Mouse (Mus musculus) heart, postnatal 14 days (tissue): Measurements from ENCODE around the gene Psmc3ip. TPM values are rescaled to one million over a fixed set of nuclear protein-coding genes. Genes with fewer than 3 reads are reported as not detected.
"Not testable (repeated sequence)": the region's sequence is repeated elsewhere in the genome, so short reads cannot be mapped to it uniquely, and the experiment has no call there.

ENCODE experiments used
- DNase-seq, 2 experiments: peaks; one replicate each; pipeline ENCODE4 v3.0.0; 2021 to 2022
- intact Hi-C: fragments of 180-260 bp; cut with DNase I; formaldehyde crosslinking; loops from one replicate; pipeline ENCODE4 v1.15.1; 2025
- long read RNA-seq, 2 experiments: library from polyadenylated mRNA; stranded (forward); transcript quantifications; one replicate each; pipeline ENCODE4 v2.0.0; 2021
- total RNA-seq, 2 experiments: library from RNA; stranded (reverse); gene quantifications; 2 replicates each; pipeline ENCODE4 v1.2.3; 2021

Psmc3ip gene
- 1 to 10 TPM; 2.0 to 2.2 TPM for total RNA-seq
- long read RNA-seq, experiment 1, partial matches to known transcripts = 1 of 5 reads
- long read RNA-seq, experiment 1, other reads (novel, unspliced or antisense) = 0 of 5 reads
- long read RNA-seq, experiment 2, partial matches to known transcripts = 0 of 1 reads
- long read RNA-seq, experiment 2, other reads (novel, unspliced or antisense) = 0 of 1 reads

DNA sequence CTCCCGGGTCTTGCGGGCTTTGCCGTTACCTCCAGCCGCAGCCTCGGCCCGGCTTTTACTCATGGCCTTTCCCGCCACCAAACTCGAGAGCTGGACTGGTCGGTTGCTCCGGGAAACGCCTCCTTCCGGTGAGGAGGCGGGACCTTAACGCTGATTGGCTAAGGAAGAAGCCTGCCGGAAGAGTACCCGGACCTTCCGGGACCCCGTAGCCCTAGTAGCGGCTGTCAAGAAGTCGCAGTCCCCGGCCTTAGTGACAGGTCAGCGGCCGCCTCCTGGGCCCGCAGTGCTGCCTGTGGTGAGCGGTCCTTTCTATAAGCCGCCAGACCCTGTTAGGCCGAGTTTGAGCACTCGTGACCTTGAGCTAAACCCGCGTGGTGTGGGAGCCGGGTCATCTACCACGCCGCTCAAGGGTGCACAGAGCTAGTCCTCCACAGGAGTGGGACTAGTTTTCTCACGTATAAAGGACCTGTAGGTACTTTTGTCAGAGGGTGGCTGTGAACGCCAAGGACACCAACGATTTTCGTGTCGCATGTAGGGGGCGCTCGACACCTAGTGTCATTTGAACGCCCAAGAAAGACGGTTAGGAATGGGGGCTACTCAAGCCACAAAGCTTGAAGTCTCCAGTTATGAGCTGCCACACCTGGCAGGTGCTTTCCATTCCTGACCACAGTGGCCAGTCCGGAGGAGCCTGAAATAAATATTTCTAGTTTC lies at the start of gene Psmc3ip:
Psmc3ip (minus strand) TSS at position 123 of the 711 bp plus-strand sequence.
- intact Hi-C loops = loop anchor here (1.0 to 5.0 kb wide), 2 partner anchors 80 to 207 kb away; partner anchors contain the start of genes Becn1 and Ccr10
- DNase-seq = peak; percentile 94 to 97

DNA sequence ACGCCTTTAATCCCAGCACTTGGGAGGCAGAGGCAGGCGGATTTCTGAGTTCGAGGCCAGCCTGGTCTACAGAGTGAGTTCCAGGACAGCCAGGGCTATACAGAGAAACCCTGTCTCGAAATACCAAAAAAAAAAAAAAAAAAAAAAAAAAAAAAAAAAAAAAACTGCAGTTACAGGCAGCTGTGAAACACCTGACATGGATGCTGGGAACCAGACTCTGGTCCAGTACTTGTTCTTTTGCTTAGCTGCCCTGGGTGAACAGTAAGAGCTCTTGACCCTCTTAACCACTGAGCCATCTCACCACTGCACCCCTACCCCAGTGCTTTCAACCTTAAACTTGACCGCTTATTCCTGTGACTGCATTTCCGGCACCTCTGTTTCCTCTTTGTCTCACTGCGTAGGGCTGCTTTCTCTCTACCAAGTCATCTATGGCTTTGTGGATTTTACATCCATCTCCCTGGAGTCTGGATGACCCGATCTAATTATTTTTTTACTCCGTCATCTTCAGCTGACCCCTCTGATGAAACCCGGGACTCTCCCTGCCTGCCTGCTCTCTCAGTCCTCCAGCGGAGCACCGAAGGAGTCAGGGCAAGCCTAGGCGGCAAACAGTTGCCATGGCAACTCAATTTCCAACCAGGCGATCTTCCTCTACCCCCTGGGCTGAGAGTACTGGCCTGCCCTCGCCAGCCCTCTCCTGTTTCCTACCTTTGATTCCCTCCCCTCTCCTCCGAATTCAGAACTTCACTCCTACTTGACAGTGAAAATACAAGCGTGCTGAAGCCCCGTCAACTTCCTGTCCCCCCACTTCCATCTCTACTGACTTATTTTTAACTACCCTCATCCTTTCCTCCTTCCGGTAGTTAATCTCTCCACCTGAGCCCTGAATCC lies 48.3 kb upstream of the Psmc3ip start:
- peak in 1 of 2 experiments; percentile 16 for DNase-seq

DNA sequence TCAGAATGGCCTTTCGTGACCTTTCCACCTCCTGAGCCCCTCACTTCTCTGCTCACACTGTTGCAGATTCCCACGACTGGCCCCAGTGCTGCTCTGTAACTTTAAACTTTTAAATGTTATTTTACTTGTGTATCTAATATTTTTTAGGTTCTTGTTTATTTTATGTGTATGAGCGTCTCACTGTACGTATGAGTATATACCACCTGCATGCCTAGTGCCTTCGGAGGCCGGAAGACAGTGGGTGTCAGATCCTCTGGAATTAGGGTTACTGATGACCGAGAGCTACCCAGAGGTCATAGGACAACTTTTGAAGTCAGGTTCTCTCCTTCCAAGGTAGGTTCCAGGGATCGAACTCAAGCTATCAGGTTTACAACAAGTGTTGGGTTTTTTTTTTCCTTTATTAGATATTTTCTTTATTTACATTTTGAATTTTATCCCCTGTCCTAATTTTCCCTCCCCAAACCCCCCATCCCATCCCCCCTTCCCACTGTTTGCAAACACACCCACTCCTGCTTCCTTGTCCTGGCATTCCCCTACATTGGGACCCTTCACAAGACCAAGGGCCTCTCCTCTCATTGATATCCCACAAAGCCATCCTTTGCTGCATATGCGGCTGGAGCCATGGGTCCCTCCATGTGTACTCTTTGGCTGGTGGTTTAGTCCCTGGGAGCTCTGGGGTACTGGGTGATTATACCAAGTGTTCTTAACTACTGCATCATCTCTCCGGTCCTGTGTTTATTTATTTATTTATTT lies 47.2 kb upstream of the Psmc3ip start:
- intact Hi-C loops = no loop called here

More for the DNA sequence above, 48.3 kb upstream of the Psmc3ip start:
- intact Hi-C loops = no loop called here

DNA sequence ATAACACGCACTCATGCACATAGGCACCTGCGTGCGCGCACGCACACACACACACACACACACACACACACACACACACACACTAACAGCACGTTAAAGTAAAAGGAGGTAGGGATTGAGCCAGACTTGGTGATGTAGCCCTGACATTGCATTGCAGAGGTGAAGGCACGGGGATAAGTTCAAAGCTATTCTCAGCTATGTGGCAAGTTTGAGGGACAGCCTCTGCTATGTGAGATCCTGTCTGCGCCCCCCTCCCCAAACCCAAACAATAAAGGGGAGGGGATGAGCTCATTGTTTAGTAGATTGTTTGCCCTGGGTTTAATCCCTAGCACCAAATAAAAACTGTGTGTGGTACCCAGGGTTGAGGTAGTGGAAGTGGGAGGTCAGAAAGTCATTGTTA lies 45.9 kb upstream of the Psmc3ip start:
- no peak for DNase-seq
- intact Hi-C loops = no loop called here

More for the DNA sequence above, 47.2 kb upstream of the Psmc3ip start:
- no peak for DNase-seq

DNA sequence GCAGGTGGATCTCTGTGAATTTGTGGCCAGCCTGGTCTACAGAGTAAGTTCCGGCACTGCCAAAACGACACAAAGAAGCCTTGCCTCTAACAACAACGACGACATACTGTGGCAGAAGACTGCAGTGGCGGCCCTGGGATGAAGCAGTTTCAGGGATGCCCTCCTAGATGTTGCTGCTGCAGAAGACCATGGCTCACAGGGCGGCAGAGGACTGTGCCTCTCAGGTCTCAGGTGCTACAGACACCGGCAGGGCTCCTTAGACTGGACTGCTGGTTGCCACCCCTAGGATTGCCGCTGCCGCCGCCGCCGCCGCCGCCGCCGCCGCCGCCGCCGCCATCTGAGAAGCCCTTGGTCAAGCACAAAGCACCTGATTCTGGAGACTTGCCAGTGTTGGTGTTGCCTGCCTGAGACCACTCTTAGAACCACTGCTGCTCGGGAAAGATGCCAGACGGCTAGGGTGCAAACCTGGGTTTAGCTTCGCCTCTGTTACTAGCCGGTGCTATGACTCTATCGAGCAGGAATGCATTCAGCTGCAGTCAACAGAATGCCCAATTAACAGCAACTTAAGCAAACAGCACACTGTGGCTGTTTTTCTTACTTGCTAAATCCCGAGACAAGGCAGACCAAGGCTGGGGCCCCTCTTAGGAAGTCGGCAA lies 45.1 kb upstream of the Psmc3ip start:
- intact Hi-C loops = no loop called here

DNA sequence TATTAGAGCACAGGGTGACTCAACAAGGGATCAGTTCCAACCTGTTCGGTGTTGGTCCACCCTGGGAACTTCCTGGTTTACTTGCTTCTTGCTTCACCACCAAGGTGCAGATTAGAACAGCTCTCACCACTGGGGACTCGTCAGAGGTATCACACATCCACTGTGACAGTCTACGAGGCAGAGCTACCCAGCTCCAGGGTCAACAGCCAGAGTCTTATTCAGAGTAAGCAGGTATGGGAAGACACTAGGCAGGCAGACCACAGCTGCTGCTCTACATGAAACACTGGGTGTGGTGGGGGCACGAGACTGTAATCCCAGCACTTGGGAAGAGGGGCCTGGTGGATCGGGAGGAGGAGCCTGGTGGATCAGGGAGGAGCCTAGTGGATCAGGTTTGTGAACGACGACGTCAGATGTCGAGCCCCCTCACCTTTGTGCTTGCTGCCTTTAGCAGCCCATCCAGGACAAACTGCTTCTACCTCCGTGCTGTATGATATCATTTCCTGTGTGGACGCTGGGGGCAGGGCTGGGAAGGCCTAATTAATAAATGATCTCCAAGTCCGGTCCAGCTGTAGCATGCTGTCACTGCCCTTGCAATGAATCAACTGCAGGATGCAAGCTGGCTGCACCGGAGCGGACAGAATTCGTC lies 43.4 kb upstream of the Psmc3ip start:
- DNase-seq = peak in 1 of 2 experiments; percentile 25
- intact Hi-C loops = no loop called here

More for the DNA sequence above, 45.1 kb upstream of the Psmc3ip start:
- DNase-seq = peak in 1 of 2 experiments; percentile 30

DNA sequence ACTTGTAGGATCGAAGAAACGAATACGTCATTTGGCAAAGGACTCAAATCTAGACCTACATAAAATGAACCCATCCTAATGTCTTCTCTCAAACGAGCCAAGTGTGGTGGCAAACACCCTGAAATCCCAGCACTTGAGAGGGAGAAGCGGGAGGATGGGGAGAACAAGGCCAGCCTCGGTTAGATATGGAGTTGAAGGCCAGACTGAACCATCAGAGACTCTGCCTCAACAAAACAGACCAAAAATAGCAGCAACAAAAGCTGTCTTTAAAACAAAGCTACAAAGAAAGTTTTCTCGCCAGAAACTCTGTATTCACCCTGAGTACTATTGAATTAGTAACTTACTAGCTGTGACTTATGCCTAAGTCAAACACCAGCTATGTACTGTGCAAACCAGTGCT lies 41.8 kb upstream of the Psmc3ip start:
- intact Hi-C loops = no loop called here
- DNase-seq = no peak

DNA sequence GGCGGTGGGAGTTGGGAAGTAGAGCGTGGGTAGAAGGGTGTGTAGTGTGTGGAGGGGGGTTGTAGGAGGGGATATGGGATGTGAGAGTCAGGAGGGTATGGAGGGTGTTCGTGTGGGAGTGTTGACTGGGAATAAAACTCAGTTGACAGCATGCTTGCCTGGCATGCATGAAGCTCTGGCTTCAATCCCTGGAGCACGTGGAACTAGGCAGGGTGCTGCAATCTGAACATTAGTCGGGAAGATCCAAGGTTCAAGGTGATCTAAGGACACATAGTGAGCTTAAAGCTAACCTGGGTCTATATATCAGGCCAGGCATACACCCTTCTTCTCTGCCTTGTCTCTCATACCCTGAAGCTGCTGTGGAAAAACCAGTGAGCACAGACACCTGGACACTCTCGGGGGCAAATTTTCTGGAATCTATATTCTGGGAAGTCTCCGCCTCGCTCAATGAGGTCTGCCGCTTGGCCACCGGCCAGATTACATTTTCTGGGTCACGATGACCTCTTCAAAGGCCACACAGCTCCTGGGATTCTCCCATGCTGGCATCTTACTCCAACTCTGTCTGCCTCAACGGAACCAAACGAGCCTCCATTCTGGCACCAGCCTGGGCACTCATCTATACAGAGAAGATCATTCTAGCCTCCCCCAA lies 39.1 kb upstream of the Psmc3ip start:
- peak in 1 of 2 experiments; percentile 32 for DNase-seq
- intact Hi-C loops = no loop called here

DNA sequence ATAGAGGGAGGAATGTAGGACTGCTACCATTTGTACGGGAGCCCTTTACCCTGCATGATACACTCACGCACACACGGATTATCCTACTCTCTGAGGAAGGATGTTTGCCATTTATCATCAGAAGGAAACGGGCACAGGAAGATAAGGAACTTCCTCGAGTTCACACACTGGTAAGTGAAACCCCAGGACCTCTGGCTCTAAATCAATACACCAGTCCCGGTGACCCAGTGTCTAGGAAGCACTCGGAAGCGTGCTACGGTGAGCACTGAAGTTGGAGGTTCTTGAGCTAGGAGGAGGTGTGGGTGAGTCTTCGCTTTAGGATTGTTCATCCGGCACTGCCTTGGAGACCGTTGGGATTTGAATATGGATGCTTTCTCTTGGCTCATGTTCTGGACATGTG lies 37.8 kb upstream of the Psmc3ip start:
- DNase-seq = no peak
- intact Hi-C loops = no loop called here

DNA sequence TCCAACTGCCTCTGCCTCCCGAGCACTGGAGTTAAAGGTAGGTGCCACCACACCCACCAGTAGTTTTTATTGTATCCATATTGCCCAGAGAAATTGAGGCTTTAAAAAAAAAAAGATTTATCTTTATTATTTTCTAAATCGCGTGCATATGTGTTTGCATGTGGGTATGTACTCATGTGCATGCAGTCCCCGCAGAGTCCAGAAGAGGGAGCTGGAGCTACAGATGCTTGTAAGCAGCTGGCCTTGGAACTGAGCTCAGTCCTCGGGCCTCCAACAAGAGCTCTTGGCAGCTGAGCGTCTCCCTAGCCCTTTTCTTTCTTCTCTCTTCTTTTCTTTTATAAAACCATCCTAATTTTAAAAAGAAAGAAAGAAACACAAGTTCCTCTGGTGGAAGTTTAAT lies 36.5 kb upstream of the Psmc3ip start:
- peak in 1 of 2 experiments; percentile 49 for DNase-seq
- intact Hi-C loops = no loop called here

DNA sequence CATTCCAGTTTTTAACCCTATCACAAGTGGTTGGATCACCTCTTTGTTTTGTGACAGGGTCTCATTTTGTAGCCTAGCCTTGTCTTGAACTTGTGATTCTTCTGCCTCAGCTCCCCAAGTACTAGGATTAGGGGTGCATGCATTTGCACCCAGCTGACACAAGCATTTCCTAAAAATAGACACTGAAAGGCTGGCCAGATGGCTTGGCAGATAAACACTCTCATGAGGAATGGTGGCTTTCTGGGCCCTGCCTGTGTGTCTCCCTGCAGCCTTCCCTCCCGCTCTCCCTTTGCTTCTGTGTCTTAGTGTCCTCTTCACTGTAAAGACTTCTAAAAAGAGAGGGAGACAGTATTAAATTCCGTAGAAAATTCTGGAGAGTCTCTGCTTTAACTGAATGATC lies 36.0 kb upstream of the Psmc3ip start:
- no peak for DNase-seq
- intact Hi-C loops = no loop called here

DNA sequence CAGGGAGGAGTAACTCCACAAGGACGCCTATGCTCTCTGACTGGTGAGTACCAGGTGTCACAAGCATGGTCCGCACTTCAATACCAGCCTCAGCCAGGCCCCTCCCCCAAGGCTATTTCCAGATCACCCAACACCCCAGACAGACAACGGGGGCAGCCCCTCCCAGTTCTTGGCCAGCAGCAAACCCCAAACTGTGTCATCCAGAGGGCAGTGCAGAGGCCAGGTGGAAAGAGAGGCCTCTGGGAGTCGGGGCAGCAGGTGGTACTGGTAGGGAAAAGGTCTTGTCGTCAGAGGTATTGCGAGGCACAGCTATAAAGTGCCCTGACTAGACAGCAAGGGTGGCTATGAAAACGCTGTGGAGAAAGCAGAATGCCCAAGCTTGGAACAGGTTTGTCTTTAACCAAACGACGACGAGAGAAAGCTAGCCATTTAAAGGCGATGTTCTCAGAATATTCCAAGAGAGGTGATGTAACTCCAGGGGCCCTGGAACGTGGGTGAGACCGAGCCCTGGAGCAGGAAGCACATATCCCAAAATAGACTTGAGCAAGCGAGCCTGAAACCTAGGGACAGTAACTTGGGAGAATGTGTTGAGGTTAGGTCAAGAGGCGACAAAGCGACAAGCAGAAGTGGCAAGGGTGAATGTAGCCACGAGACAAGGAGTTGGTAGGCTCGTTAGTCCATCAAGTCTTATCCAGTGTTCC lies 35.0 kb upstream of the Psmc3ip start:
- DNase-seq = peak; percentile 65 to 73
- intact Hi-C loops = no loop called here

DNA sequence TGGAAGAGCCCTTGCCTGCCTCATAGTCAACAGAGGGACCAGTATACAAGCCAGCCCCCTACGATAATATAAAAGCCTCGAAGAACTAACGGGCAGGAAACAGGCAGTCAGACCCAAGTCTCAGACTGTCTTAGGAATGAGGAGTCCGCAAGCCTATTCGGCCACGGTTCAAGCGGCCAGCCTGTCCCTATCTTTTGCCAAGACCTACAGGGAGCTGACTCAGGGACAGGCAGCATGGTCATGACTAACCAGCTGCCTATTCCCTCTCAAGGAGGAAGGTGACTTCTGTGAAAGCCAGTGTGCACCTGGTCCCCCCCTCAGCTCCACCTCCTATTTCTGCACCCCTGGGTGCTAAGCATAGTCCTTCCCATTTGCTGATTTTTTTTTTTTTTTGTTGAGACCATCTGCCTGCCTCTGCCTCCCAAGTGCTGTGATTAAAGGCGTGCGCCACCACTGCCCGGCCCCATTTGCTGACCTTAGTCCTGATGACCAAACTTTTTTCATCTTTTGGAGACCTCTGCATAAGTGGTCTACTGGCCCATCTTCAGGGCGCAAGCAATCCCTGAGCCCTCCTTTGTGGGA lies 33.9 kb upstream of the Psmc3ip start:
- DNase-seq = peak in 1 of 2 experiments; percentile 9
- intact Hi-C loops = no loop called here

DNA sequence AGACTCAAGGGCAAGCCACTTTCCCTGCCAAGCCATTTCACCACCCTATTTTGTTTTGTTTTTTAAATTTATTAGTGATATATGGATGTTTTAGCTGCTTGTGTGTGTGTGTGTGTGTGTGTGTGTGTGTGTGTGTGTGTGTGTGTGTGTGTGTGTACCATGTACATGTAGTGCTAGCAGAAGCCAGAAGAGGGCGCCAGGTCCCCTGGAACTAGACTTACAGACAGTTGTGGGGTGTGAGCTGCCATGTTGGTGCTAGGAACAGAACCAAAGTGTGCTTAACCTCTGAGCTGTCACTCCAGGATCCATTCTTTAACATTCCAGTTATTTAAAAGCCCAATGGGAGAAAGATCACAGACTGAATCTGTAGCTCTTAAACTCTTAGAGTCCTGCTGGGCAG lies 31.8 kb upstream of the Psmc3ip start:
- intact Hi-C loops = no loop called here
- peak in 1 of 2 experiments; percentile 33 for DNase-seq

DNA sequence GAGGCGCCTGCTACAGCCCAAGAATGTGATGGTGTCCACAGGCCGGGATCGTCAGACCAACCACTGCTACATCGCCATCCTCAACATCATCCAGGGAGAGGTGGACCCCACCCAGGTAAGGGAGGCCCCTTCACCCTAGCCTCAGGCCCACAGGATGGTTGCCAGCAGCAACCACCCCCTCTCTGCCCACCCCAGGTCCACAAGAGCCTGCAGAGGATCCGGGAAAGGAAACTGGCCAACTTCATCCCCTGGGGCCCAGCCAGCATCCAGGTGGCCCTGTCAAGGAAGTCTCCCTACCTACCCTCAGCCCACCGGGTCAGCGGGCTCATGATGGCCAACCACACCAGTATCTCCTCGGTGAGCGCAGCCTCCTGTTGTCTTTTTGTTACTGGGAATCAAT lies 29.8 kb upstream of the Psmc3ip start:
- DNase-seq, intact Hi-C loops: not testable (repeated sequence)

DNA sequence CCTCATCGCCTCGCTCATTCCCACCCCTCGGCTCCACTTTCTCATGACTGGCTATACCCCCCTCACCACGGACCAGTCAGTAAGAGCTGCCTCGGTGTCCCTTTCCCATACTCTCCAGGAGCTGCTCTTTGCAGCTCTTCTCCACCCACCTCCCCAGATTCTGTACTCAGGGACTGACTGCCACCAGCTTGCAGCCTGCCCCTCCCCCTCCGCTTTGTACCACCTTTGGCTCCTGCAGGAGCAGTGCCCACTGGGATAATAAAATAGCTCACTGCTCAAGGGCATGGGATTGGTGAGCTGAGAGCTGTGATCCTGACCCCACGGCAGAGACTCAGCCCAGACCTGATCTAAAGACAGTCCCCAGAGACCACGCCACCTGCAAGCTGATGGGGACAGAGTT lies 29.3 kb upstream of the Psmc3ip start:
- DNase-seq, intact Hi-C loops: not testable (repeated sequence)

DNA sequence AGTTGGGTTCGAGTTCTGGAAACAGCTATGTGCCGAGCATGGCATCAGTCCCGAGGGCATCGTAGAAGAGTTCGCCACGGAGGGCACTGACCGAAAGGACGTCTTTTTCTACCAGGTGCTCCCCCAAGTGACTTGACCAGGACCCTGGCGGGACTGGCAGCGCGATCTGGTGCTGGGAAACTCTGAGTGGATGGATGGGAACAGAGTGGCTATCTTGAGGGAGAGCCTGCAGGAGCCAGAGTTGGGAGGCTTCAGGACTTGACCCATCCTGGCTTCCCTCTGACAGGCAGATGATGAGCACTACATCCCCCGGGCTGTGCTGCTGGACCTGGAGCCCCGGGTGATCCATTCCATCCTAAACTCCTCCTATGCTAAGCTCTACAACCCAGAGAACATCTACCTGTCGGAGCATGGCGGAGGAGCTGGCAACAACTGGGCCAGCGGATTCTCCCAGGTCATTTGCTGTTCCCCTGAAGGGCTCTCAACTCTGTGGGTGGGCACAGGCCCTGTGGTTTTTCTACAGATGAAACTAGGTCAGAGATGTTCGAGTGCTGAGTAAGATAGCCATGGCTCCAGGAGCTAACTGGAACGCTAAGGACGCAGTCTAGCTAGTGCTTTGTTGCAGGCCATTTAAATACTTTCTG lies 25.4 kb upstream of the Psmc3ip start:
- intact Hi-C loops = no loop called here
- no peak for DNase-seq
